Mouse (Mus musculus) cerebellum, adult 9-10 months (tissue): Measurements from ENCODE around the gene Clns1a.

Source experiments
- DNase-seq: peaks from one replicate; pipeline ENCODE4 v3.0.0; 2022

Clns1a gene

GRCm38 (mm10) chr7:97766406-97767166, 70.2 kb downstream of the Clns1a start:
- DNase-seq = no peak

DNA sequence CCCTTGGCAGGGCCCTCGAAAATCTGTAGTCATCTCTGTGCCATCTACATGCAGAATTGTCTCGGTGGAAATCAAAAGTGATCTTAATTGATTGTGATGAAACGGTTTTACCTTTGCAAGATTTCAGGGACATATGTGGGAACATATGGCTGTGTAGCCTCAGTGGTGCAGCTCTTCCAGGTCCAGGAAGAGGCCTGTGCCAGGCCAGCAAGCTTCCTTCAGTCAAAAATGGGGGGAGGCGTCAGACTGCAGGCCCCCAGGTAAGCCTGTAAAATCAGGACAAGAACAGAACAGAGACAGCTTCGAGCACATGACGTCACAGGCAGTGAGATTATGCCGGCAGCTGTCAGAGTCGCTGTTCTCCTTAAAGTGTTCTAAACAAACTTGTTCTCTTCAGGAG, 71.4 kb downstream of the Clns1a start:
- peak; percentile 62 for DNase-seq

DNA sequence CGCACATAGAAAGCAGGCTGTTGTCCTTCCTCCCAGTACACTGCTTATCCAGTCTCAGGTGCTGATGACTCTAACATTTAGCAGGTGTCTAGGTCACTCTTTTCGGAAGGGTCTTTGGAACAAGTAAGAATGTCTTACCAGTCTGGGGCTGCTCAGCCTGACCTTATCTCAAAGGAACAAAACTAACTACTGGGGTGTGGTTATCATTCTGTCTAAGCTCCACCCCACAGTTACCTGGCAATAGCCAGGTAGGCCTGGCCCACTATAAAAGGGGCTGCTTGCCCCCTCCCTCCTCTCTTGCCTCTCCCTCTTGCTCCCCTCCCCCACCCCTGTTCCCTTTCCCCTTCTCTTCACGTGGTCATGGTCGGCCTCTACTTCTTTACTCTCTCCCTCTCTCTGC, 72.6 kb downstream of the Clns1a start:
- no peak for DNase-seq
